Mouse (Mus musculus) heart, embryonic 13.5 days (tissue): Measurements from ENCODE around the gene Iqce. TPM values are rescaled to one million over a fixed set of nuclear protein-coding genes. Genes with fewer than 3 reads are reported as not detected.

Experiments
- polyA plus RNA-seq: library from polyadenylated mRNA; unstranded; fragments of >200 nt; fragmentation: Nextera tagmentation; extraction: Ambion mirVana; gene quantifications from 2 replicates; pipeline ENCODE4 v1.2.1, GENCODE M21; 2015

The Iqce gene
- polyA plus RNA-seq, 1 experiment from 2014 or later = 10.3 TPM

Other genes with a start within 250 kb of the Iqce start
- gene Chst12, start 196.8 kb downstream of the Iqce start, polyA plus RNA-seq = 16.2 and 17.5 TPM in 2 replicates
- not detected in 2 replicates for gene Grifin, start 137.3 kb downstream of the Iqce start, polyA plus RNA-seq
- 3.3 and 3.5 TPM in 2 replicates for gene Lfng, start 95.1 kb downstream of the Iqce start, polyA plus RNA-seq
- gene Ttyh3, start 53.3 kb downstream of the Iqce start, polyA plus RNA-seq = 25.0 and 25.4 TPM in 2 replicates
- gene Brat1, start 2.6 kb upstream of the Iqce start, polyA plus RNA-seq = 12.9 and 13.9 TPM in 2 replicates
- gene Amz1, start 21.7 kb upstream of the Iqce start, polyA plus RNA-seq = 0.59 and 0.60 TPM in 2 replicates
- 9.4 and 10.9 TPM in 2 replicates for gene Gna12, start 128.1 kb upstream of the Iqce start, polyA plus RNA-seq